Mouse (Mus musculus): ENCODE data around the gene Hapln2. TPM values are rescaled to one million over a fixed set of nuclear protein-coding genes. Genes with fewer than 3 reads are reported as not detected.

Gene Hapln2
- under 1 TPM in 1 of 2 experiments, not detected in 1; 0.12 TPM for polyA plus RNA-seq (2017; shearing (Covaris generic))

DNA sequence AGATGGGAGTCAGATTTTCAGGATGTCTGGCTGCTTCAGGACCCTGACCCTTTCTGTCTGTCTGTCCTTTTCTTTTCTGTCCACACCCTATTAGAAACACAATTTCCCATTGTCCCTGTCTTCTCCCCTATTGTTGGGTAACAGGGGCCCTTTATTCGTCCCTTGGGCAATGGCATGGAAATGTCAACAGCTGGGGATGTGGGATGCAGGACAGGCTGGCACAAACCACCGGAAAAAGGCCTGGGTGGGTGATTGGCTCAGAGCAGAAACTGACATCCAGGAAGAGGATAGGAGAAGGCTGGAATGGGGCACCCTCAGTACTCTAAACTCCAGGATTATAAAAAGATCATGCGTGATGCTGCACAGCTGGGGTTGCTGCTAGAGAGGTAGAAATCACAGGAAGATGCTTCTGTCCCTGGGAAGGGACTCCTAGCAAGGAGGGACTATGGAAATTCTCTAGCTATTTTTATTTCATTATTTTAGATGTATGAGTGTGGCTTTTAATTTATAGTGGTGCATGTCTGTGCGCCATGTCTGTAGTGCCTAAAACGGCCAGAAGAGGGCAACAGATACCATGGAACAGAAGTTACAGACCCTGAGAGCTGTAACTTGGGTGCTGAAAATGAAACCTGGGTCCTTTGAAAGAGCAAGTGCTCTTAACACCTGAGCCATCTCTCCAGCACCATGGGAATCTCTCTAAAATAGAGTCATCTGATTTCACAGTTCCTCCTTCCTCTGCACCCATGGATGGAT, at the start of gene Hapln2:
Gene Hapln2 (minus strand): TSS at position 150 of the 753 bp plus-strand sequence.

DNA sequence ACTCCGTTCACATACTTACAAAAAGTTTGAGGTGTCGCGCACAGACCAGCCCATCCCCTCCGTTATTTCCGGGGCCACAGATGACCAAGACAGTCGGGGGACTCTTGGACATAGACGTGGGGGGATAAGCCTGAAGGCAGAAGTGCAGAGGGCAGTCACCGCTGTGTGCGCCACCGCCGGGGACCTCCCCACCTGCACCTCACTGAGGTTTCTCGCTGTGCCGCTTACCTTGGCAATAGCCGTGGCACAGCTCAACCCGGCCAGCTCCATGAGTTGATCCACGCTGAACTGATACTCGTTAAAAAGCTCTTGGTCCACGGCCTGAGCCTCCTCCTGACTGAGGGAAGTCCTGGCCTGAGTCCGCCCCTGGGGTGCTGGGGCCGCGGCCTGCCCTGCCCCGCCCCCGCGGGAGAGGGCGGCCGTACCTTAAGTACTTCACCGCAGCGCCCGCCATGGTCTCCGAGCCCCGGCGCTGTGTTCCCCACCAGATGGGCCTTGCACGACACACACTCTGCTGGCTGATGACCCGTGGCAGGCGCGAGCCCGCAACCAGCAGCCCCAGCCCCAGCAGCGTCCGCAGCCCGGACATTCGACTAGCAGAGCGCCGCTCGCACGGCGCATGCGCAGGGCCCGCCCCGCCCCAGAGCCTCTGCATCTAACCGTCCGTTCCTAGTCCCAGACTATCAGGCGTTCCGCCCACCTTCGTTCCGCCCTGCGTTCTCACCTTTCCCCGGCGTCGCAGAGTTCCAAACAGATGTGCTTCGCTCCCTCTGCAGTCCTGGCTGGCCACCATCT, 30.7 kb upstream of the Hapln2 start, which contains the start of gene Naxe:
Gene Naxe (minus strand): TSS at position 594 of the 795 bp plus-strand sequence.

GRCm38 (mm10) chr3:88042661-88043421, 15.5 kb upstream of the Hapln2 start, which contains the start of gene Gpatch4:
Gpatch4 (plus strand) TSS chr3:88043108.

GRCm38 (mm10) chr3:88000181-88000580, 27.2 kb downstream of the Hapln2 start, which contains the start of gene Bcan:
Bcan (minus strand) TSS chr3:88000230.

Other genes starting within 250 kb of the Hapln2 start
- 1 to 10 TPM in 1 of 2 experiments, under 1 TPM in 1; 0.24 to 2.0 TPM for gene Ntrk1, start 232.4 kb downstream of the Hapln2 start, polyA plus RNA-seq (2017; shearing (Covaris generic))
- 1 to 10 TPM in 1 of 2 experiments, under 1 TPM in 1; 0.06 to 1.3 TPM for gene Insrr, start 230.6 kb downstream of the Hapln2 start, polyA plus RNA-seq (2017; shearing (Covaris generic))
- gene Pear1, start 203.3 kb downstream of the Hapln2 start, polyA plus RNA-seq (2017; shearing (Covaris generic)) = 100 to 1,000 TPM in 1 of 2 experiments, 10 to 100 TPM in 1; 51.9 to 127 TPM
- gene Sh2d2a, start 180.8 kb downstream of the Hapln2 start, polyA plus RNA-seq (2017; shearing (Covaris generic)) = 100 to 1,000 TPM; 207 to 242 TPM
- 10 to 100 TPM; 13.9 to 19.8 TPM for gene Prcc, start 142.0 kb downstream of the Hapln2 start, polyA plus RNA-seq (2017; shearing (Covaris generic))
- gene Hdgf, start 121.3 kb downstream of the Hapln2 start, polyA plus RNA-seq (2017; shearing (Covaris generic)) = 100 to 1,000 TPM; 130 to 152 TPM
- gene Mrpl24, start 108.1 kb downstream of the Hapln2 start, polyA plus RNA-seq (2017; shearing (Covaris generic)) = 100 to 1,000 TPM; 129 to 143 TPM
- 10 to 100 TPM; 32.3 to 33.0 TPM for gene Isg20l2, start 97.3 kb downstream of the Hapln2 start, polyA plus RNA-seq (2017; shearing (Covaris generic))
- gene Rrnad1, start 96.9 kb downstream of the Hapln2 start, polyA plus RNA-seq (2017; shearing (Covaris generic)) = 10 to 100 TPM; 27.7 to 30.8 TPM
- gene Crabp2, start 78.9 kb downstream of the Hapln2 start, polyA plus RNA-seq (2017; shearing (Covaris generic)) = 1 to 10 TPM in 1 of 2 experiments, not detected in 1; 1.1 TPM
- 1 to 10 TPM in 1 of 2 experiments, under 1 TPM in 1; 0.58 to 4.1 TPM for gene Nes, start 56.5 kb downstream of the Hapln2 start, polyA plus RNA-seq (2017; shearing (Covaris generic))
- gene Bcan, start 27.4 kb downstream of the Hapln2 start, polyA plus RNA-seq (2017; shearing (Covaris generic)) = not detected
- 10 to 100 TPM; 27.3 to 49.8 TPM for gene Gpatch4, start 15.5 kb upstream of the Hapln2 start, polyA plus RNA-seq (2017; shearing (Covaris generic))
- 10 to 100 TPM; 80.8 to 88.9 TPM for gene Naxe, start 30.9 kb upstream of the Hapln2 start, polyA plus RNA-seq (2017; shearing (Covaris generic))
- gene Ttc24, start 50.7 kb upstream of the Hapln2 start, polyA plus RNA-seq (2017; shearing (Covaris generic)) = 1 to 10 TPM in 1 of 2 experiments, not detected in 1; 1.5 TPM
- gene Iqgap3, start 54.4 kb upstream of the Hapln2 start, polyA plus RNA-seq (2017; shearing (Covaris generic)) = 1 to 10 TPM in 1 of 2 experiments, under 1 TPM in 1; 0.69 to 3.5 TPM
- 10 to 100 TPM; 95.1 to 98.4 TPM for gene Mef2d, start 114.8 kb upstream of the Hapln2 start, polyA plus RNA-seq (2017; shearing (Covaris generic))
- gene Rhbg, start 227.1 kb upstream of the Hapln2 start, polyA plus RNA-seq (2017; shearing (Covaris generic)) = under 1 TPM in 1 of 2 experiments, not detected in 1; 0.39 TPM